Comparison of ENCODE assay signal across 10 mouse cellular contexts in the genomic region with DNA sequence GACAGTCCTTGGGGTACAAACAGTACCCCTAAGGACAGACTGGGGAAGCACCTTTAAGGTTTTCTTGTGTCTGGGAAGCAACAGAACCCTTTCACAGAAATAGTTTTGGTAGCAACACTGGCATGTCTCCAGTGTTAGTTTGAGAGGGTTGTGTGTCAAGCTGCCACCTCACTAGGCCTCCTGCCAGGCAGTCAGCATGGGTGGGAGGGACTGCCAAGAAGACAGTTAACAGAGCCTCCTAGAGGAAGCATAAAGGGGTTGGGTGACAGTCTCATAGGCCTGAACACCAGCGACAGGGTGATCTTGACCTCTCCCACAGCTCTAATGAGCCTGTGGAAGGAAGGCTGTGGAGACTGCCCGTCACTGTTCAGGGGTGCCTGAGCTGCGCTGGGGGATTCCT.
DNase-seq lines count a peak whose midpoint lies in the region; ATAC-seq lines count a peak whose summit lies in the region.
"Had no signal": no experiment of that assay in that cellular context is flagged by ENCODE, and none has a peak within 500 bp of the region (broad histone marks: within the 10 kb centered on the region; RNA-seq: fewer than 3 reads in every experiment).

No protein-coding gene starts in this region.

- no peak overlapping the region; the same call in 1 of the 2 replicates for H3K9ac ChIP-seq in heart, embryonic 13.5 days
- H3K9ac ChIP-seq: embryonic facial prominence, embryonic 12.5 days had no signal

- no peak overlapping the region for H3K4me2 ChIP-seq in heart, embryonic 13.5 days
- H3K4me2 ChIP-seq: embryonic facial prominence, embryonic 12.5 days had no signal

- peak; percentile 68 for DNase-seq in layer of hippocampus, adult 11-12 months (ENCODE audit: low spot score)
- DNase-seq in layer of hippocampus, adult 9-10 months (ENCODE audit: low spot score) = no peak
- peak; percentile 91 for DNase-seq in cerebellum, adult 9-10 months
- no peak for DNase-seq in urinary bladder, postnatal 4 days (ENCODE audit: low spot score in 2 of 2)
- DNase-seq in midbrain, embryonic 10.5 days (ENCODE audit: low spot score) = no peak

- H3K9me3 ChIP-seq in heart, embryonic 13.5 days = no peaks in the 10 kb centered on the region
- no peaks in the 10 kb centered on the region for H3K9me3 ChIP-seq in midbrain, embryonic 10.5 days (replicated peaks)
- H3K9me3 ChIP-seq: embryonic facial prominence, embryonic 12.5 days; G1E had no signal

- H3K36me3 ChIP-seq in heart, embryonic 13.5 days = no peaks in the 10 kb centered on the region
- no peaks in the 10 kb centered on the region for H3K36me3 ChIP-seq in midbrain, embryonic 10.5 days
- H3K36me3 ChIP-seq: embryonic facial prominence, embryonic 12.5 days; G1E had no signal

- H3K4me3 ChIP-seq in heart, embryonic 13.5 days = no peak overlapping the region
- no peak overlapping the region for H3K4me3 ChIP-seq in midbrain, embryonic 10.5 days
- H3K4me3 ChIP-seq: embryonic facial prominence, embryonic 12.5 days had no signal

- H3K4me1 ChIP-seq in heart, embryonic 13.5 days = peaks cover 51% of the 10 kb centered on the region
- peaks cover 26% of the 10 kb centered on the region for H3K4me1 ChIP-seq in midbrain, embryonic 10.5 days

- H3K27ac ChIP-seq in heart, embryonic 13.5 days (replicated peaks) = peak overlapping the region; percentile 53
- H3K27ac ChIP-seq in midbrain, embryonic 10.5 days (replicated peaks) = no peak overlapping the region
- H3K27ac ChIP-seq: embryonic facial prominence, embryonic 12.5 days had no signal

- WGBS in heart, embryonic 13.5 days = 44% methylated on average over 3 of the region's 3 CpGs
- 86% methylated on average over 3 of the region's 3 CpGs for WGBS in midbrain, embryonic 10.5 days

- peak; percentile 46; the same call in 1 of the 2 replicates for ATAC-seq in heart, embryonic 13.5 days (ENCODE audit: extremely low read depth, insufficient number of reproducible peaks, low FRiP score, low TSS enrichment)
- ATAC-seq in megakaryocyte-erythroid progenitor cell, adult 5-6 weeks (replicated peaks; ENCODE audit: low FRiP score, low TSS enrichment, poor library complexity, severe bottlenecking) = peak; percentile 73; the same call in 1 of the 2 replicates
- ATAC-seq in inflammation-experienced regulatory T-cells, adult 6 months = no peak

- no peaks in the 10 kb centered on the region for H3K27me3 ChIP-seq in heart, embryonic 13.5 days (replicated peaks)
- H3K27me3 ChIP-seq in midbrain, embryonic 10.5 days (ENCODE audit: low read depth, poor library complexity, severe bottlenecking) = no peaks in the 10 kb centered on the region

Comparison
In these comparisons a context has a peak if more than half of its experiments do, and no peak if none do; other contexts are left out.
1. DNase-seq: peak in layer of hippocampus, adult 11-12 months (single experiment) and cerebellum, adult 9-10 months (single experiment); none in layer of hippocampus, adult 9-10 months (single experiment), urinary bladder, postnatal 4 days (0 of 2) and midbrain, embryonic 10.5 days (single experiment).